Mouse (Mus musculus): ENCODE measurements around the gene Gm20604. TPM values are rescaled to one million over a fixed set of nuclear protein-coding genes. Genes with fewer than 3 reads are reported as not detected.

Gene Gm20604
- total RNA-seq (2014; fragmentation: Nextera tagmentation) (6.6 and 9.7 TPM in 2 replicates), total RNA-seq (2017) (7.3 and 8.3 TPM in 2 replicates)

DNA sequence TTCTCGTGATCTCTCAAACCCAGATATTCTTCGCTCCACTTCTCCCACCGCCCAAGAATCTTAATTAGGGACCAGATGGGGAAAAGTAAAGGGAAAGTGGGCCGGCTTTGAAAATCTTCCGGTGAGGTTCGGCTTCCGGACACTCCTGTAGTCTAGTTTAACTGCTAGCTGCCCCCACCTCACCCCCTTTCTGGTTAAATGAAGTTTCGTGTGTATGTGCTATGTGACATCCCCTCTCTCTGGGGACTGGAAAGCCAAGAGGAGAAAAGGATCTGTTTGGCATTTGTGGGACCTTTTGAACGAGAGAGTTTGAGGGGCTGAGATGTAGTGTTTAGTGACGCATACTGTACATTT is at the start of gene Gm20604:
TSS of gene Gm20604 (minus strand) at position 270 of the 354 bp plus-strand sequence.
- no peak for ATAC-seq (replicated peaks; ENCODE audit: poor library complexity, severe bottlenecking)

DNA sequence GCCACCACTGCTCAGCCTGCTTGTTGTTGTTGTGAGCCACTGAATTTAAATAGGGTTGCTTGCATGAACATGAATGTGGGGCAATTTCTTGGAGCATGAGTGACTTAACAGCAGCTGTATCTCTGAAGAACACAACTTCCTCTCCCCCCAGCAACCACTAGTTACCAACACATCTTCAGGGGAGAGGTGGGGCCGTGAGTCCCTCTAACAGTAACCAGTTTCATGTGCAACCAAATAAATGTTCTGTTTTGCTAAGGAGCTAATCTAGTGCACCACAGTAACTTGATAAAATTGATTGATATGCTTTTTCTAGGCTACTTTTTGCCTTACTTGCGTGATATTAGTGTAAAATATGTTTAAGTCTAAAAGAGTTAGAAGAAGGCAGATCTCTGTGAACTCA is 41.1 kb upstream of the Gm20604 start:
- peak; percentile 37; the same call in 1 of the 2 replicates for ATAC-seq (replicated peaks; ENCODE audit: poor library complexity, severe bottlenecking)

DNA sequence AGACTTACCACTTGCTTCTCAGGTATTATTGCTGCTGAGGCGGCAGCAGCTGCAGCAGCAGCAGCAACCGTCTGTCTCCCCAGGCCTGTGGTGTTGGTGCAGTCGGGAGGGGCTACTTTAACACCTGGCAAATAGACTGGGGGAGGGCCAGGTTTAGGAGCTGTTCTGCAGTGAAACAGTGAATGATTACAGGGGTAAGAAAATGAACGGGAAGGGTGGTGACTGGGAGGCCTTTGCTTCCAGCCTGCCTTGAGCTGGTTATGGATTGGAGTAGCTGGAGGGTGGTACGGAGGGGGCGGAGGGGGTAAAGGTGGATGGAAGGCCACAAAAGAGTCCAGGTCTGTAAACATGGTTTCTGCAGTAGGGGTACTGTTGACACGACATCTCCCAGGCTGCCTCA is 29.5 kb upstream of the Gm20604 start:
- no peak for ATAC-seq (replicated peaks; ENCODE audit: poor library complexity, severe bottlenecking)

DNA sequence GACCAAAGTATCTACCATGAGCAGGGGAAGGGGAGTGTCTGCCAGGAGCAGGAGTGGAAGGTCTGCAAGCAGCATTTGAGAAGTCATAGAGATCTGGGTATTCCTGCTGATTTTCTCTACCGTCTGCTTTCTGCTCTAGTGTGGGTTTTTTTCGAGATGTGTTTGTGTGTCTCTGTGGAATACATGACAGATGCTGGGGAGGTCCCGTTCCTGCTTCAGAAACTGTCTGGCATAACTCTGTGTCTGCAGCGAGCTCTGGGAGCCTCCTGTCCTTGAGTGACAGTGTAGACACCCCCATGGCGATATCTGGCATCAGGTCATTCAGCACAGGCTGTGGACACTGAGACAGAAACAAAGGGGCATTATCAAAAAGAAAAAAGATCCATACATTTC is 27.1 kb upstream of the Gm20604 start:
- no peak for ATAC-seq (replicated peaks; ENCODE audit: poor library complexity, severe bottlenecking)

DNA sequence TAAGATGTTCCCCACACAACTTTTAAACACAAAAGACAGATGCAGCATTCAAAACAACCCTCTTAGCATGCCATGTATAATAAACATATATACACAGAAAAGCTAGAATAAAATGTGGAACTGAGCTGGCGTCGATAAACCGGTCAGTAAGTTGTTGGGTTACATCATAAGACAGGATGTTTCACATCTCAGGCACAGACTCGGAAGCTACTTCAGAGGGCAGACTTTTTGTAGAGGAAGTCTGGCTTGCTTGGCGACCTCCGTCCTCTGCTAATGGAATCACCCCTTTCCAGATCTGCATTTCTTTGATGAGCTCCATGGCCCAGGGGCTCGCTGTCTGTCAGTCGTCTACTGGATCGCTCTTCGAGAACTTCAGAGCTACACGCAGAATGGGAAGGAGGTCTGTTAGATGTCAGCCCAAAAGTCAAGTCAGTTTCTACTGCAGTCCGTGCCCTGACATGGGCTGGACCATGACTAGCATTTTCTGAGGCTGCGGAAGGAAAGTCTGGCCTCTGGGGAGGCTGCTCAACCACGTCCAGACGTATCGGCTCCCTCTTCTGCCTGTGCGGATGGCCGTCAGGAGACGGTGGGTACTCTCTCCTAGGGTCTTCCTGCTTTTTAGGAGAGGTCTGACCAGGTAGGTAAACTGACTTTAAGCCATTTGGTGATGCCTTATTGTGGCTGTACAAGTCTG is 26.6 kb upstream of the Gm20604 start:
- peak; percentile 92 for ATAC-seq (replicated peaks; ENCODE audit: poor library complexity, severe bottlenecking)

DNA sequence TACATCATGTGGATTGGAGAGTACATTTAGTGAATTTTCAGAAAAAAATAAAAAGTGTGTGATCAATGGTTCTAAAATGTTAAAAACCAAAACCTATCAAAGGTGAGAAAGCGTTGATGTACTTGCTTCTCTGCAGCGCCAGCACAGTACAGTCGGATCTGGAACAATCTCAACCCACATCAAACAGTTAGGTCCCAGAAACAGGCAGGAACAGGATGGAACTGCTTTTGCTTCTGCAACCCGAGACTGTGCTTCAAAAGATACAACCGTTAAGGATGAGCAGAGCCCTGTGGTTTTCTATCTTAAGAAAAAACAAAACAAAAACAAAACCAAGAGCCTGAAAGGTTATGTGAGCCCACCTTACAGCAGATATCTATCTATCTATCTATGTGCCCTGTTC is 24.4 kb upstream of the Gm20604 start:
- ATAC-seq (replicated peaks; ENCODE audit: poor library complexity, severe bottlenecking): no peak

DNA sequence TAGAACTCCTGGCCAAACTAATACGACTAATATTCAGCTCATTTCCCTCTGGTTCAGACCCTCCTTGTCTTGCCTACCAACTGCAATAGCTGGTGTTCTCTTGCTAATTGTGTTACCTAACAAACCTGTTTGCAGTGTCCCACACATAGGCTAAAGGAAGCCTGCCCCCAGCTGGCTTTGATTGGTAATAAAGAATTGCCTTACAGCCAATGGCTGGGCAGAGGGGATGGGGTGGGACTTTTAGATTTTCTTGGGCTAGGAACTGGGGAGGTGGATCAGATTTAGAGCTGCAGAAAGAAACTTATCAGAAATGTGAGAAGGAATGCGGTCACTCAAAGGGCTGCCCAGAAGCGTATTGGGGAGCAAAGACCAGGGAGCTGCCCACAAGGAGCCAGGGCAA is 21.0 kb upstream of the Gm20604 start:
- ATAC-seq (replicated peaks; ENCODE audit: poor library complexity, severe bottlenecking): peak; percentile 54

DNA sequence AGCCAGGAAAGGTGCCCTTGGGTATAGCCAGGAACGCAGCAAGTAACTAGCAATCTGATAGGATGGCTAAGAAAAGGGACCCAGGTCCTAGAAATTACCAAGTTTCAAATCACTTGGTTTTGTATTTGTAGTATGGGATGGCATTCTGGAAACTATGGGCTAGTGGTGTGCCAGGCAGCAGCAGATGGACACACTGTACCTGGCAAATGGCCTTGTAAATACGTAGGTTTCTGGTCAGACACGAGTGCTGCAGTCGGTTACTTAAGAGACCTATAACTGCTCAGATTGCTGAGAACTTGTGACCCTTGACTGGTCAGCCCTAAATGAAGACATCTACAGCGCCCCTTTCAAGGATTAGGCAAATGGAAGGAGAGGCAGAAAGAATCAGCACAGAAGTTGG is 19.7 kb upstream of the Gm20604 start:
- no peak for ATAC-seq (replicated peaks; ENCODE audit: poor library complexity, severe bottlenecking)

DNA sequence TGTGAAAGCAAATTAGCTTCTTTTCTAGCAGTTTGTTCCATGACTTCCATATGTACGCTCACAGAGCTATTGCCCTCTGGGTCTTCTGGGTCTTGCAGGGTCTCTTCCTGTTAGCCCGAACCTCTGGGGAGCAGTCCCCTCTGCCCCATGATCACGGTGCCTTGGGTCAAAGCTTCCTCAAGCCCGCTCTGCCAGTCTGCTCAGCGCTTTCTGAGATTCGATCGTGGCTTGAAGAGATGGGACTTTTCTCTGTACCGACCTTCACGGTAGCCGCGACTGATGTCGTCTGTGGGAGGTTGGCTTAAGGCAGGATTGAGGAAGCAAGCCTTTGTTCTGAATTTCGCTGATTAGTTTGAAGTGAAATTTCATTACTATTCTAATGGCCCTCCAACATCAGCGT is 17.6 kb upstream of the Gm20604 start:
- ATAC-seq (replicated peaks; ENCODE audit: poor library complexity, severe bottlenecking): no peak

DNA sequence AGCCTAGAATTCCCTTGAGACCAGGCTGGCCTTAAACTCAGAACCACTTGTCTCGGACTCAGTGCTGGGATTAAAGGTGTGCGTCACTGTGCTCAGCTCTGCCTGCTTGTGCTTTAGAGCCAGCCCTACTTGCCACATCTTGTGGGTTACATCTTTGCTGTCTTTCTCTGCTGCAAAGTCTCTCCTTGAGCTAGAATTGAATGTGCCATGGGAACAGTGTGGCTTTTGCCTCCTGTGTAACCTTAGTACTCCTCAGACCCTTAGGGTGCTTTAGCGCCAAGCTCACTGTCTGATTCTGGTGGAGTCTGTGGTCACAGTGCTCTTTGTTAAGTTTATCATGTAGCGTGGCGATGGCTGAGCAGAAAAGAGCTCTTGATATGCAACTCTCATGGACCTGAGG is 14.2 kb upstream of the Gm20604 start:
- ATAC-seq (replicated peaks; ENCODE audit: poor library complexity, severe bottlenecking): no peak

DNA sequence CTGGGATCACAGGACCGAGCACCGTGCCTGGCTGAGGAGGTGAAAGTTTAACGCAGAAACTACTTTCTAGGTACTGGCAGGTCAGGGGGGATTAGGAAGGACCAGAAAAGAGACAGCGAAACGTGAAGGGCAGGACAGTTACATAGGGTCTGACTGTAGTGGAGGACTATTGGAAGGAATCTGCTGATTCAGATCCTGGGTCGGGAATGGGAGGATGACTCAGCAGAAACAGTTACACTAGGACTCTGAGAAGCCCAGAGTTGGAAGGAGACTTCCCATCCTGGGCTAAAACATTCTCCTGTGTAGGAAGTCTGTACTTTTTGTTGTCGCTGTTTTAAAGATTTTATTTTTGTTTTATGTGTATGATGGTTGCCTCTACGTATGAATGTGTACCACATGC is 13.1 kb upstream of the Gm20604 start:
- ATAC-seq (replicated peaks; ENCODE audit: poor library complexity, severe bottlenecking): no peak

DNA sequence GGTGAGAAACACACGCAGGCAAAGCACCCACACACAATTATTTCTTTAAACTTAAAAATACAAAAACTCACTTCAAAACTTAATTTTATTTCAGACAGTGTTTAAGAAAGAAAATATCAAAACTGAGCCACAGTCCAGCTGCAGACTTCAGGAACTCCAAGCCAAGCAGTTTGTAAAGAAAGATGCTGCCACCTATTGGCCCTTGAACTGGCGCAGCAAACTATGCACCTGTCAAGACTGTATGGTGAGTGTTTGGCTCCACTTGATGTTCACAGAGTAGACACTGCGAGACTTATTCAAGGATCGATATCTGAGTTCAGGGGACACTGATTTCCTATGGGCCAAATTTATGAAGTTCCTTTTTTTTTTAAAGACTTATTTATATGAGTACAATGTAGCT is 10.5 kb upstream of the Gm20604 start:
- ATAC-seq (replicated peaks; ENCODE audit: poor library complexity, severe bottlenecking): no peak

DNA sequence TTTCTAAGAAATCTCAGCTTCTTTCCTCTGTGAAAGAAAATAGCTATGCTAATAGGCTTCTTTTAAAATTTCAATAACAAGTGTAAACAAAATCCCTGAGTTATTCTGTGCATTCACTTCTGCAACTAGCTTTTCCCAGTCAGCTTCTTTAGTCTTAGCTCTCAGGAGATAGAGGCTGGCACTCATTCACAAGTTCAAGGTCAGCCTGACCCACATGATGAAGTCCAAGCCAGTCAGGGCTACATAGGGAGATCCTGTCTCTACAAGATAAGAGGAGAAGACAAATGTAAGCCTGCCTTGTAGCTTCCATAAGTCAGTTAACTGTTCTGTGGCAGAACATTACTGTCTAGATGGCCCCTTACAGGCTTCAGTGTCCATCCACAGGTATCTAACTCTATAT is 5.2 kb upstream of the Gm20604 start:
- ATAC-seq (replicated peaks; ENCODE audit: poor library complexity, severe bottlenecking): no peak

DNA sequence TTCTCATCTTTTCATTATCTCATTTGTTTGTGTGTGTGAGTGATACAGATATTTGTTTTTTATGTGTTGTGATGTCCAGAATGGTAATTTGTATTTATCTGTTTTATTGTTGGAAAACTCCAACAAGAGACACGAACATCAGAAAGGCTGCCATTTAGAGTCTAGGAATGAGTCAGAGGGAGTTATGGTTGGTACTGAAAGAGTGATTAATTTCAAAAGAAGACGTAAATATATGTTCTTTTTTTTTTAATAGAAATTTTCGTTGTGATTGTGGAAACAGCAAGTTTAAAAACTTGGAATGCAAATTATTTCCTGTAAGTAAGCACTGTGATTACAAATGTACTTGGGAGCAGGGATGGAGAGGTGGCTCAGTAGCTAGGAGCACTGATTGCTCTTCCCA is 3.2 kb upstream of the Gm20604 start:
- ATAC-seq (replicated peaks; ENCODE audit: poor library complexity, severe bottlenecking): no peak

DNA sequence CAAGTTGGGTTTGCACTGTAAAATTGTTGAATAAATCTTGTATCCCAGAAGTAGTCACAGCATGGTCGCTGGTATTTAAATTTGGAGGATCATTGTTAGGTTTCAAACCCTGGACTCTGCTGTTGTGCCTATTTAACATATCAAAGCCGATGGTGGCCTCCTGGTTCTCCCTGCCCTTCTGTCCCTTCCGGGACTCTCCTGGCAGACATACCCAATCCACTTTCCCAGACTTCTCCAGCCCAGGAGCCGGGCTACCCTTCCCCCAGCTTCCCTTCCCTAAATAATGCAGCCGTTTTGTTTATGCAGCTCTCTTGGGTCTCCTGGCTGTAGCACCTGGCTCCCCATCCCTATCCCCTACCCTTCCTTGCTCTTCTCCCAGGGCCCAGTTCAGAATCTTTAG is 464 bp upstream of the Gm20604 start:
- ATAC-seq (replicated peaks; ENCODE audit: poor library complexity, severe bottlenecking): no peak

DNA sequence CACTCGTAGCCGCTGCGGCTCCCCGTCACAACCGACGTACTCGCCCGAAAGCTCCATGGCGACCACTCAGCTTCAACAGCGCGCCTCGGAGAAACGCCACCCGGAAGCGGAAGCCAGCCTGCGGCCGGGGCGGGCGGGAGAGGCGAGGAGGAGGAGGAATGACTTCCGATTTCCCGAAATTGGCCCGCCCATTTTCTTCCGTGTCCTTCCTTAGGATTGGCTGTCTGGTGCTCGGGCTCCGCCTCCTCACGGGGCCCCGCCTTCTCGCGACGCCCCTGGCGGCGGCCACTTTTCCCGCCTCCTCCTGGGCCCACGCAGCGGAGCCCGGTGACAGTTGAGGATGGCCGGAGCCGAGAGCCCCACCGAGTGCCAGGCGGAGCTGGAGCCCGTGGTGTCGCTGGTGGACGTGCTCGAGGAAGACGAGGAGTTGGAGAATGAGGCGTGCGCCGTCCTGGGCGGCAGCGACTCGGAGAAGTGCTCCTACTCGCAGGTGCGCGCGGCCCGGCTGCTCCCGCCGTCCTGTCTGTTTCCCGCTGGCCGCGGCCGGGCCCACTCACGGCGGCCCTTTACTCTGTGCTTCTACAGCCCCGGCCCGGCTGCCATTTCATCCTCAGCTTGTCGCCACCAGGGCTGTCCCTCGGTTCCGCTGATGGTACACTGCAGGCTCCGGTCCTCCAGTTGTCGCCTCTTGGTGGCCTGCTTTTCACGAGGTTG is 626 bp downstream of the Gm20604 start, which contains the start of the genes Gm28051, Gon7 and Ubr7:
TSS of gene Gm28051 (minus strand) at position 77 of the 714 bp plus-strand sequence.
TSS of gene Gon7 (minus strand) at position 115 of the 714 bp plus-strand sequence.
TSS of gene Ubr7 (plus strand) at position 279 of the 714 bp plus-strand sequence.
- ATAC-seq (replicated peaks; ENCODE audit: poor library complexity, severe bottlenecking): peak; percentile 93

DNA sequence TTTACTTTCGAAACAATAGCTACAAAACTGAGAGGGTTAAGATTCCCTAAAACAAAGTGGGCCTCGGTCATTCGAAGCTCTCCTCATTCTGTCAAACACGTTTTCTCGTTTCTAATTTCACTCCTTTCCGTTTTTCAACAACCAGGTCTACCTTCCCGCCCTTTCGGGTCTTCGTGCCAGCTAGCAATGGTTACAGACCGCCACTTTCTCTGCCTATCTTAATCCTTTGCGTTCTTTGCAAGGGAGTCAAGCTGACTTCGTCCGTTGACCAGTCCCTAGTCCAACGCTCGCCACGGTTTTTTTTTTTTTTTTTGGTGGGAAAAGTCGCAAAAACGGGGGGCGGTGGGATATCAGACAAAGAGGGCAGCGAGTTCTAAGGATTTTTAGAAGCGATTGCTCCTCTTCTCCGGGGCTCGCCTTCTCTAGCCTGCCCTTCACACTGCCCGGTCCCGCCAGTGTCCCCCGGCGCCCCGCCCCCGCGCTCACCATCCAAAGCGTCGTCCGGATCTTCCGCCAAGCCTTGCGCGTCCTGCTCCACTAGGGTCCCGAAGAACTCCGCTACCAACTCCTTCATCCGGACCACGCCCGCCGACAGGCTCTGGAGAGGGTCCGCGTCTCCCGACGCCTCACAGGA is 1.3 kb downstream of the Gm20604 start:
- ATAC-seq (replicated peaks; ENCODE audit: poor library complexity, severe bottlenecking): no peak

DNA sequence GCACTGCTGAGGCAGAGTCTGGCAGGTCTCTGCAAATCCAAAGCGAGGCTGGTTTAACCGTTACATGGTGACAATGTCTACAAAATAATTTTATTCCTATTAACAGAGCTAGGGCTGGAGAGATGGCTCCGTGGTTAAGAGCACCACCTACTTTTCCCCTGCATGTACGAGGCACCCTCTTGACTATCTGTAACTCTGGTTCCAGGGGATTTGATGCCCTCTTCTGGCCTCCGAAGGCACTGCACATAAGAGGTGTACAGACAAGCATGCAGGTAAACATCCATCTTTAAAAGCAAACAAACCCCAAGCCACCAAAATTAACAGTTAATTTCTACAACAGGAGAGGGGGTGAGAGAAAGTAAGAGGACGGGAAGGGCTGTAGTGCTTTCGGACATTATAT is 2.2 kb downstream of the Gm20604 start:
- ATAC-seq (replicated peaks; ENCODE audit: poor library complexity, severe bottlenecking): 0 out of 2 replicates have a peak, but pooled peaks have one; percentile 12

DNA sequence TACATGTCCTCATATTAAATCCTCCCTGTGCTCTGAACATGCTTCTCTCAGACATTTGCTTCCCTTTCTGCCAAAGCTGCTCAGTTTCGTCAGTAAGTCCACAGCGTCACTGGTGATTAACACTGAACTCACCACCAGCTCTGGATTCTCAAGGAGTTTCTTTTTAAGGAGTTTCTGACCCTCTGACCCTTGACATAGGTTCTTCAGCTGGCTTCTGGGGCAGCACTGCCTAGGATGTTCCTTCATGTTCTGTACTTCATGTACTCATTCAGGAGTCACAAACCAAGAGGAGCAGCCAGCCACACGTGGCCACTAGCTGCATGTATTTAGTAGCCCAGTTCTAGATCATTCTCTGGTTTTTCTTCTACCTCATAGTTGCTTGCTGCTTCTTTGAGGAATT is 10.2 kb downstream of the Gm20604 start:
- ATAC-seq (replicated peaks; ENCODE audit: poor library complexity, severe bottlenecking): 0 out of 2 replicates have a peak, but pooled peaks have one; percentile 15

DNA sequence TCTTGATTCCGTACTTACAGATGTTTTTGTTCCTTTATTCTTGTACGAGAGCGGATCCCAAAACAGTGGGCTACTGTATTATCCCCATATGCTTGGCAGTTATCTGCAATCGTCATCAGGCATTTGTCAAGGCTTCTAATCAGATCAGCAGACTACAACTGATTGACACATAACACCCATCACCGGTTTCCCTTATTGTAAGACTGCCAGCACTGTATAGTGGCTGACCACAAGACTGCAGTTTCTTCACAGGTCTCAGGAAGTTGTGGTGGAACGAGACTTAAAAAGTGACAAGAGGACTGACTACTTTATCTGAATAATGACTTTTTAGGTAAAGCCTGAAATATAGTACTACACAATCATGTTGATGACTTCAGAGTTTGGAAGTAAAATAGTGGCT is 13.6 kb downstream of the Gm20604 start:
- peak; percentile 82 for ATAC-seq (replicated peaks; ENCODE audit: poor library complexity, severe bottlenecking)
